Mouse (Mus musculus) embryonic facial prominence, embryonic 14.5 days (tissue): ENCODE results near the gene Lrrc74a. TPM values are rescaled to one million over a fixed set of nuclear protein-coding genes. Genes with fewer than 3 reads are reported as not detected.
A peak's percentile ranks its signal among the peaks of the same experiment; 100 is the strongest.

Experiments
- ATAC-seq: fragments of 200-750 bp; cut with Nextera tagmentation; 2 replicates; pipeline ENCODE4 v1.8.0; 2017; ENCODE audit warnings: low read depth, moderate number of reproducible peaks, moderate TSS enrichment
- DNase-seq: peaks from one replicate; pipeline ENCODE4 v3.0.0-alpha.2; 2015; ENCODE audit warnings: low spot score
- H3K27ac ChIP-seq: fragments of 300-500 bp; sonication (generic); replicated peaks from 2 replicates; pipeline ENCODE4 v1.5.1; 2014; ENCODE audit warnings: low read depth, mild to moderate bottlenecking, low read length, moderate library complexity
- H3K27me3 ChIP-seq: fragments of 300-500 bp; sonication (generic); replicated peaks from 2 replicates; pipeline ENCODE4 v1.6.1; 2014; ENCODE audit warnings: low read length; ENCODE audit not compliant: control insufficient read depth, insufficient read depth
- H3K36me3 ChIP-seq: fragments of 300-500 bp; sonication (generic); 2 replicates; pipeline ENCODE4 v1.6.1; 2014; ENCODE audit warnings: low read length, mixed read lengths; ENCODE audit not compliant: control insufficient read depth, insufficient read depth
- H3K4me1 ChIP-seq: fragments of 300-500 bp; sonication (generic); 2 replicates; pipeline ENCODE4 v1.6.1; 2014; ENCODE audit warnings: antibody characterized with exemption, low read length; ENCODE audit not compliant: control insufficient read depth, insufficient read depth
- H3K4me2 ChIP-seq: fragments of 300-500 bp; sonication (generic); 2 replicates; pipeline ENCODE4 v1.6.1; 2014; ENCODE audit warnings: low read depth, mild to moderate bottlenecking, low read length, moderate library complexity, mixed read lengths
- H3K4me3 ChIP-seq: fragments of 300-500 bp; sonication (generic); 2 replicates; pipeline ENCODE4 v1.5.1; 2014; ENCODE audit warnings: low read depth, mild to moderate bottlenecking, low read length
- H3K9ac ChIP-seq: fragments of 300-500 bp; sonication (generic); 2 replicates; pipeline ENCODE4 v1.6.1; 2014; ENCODE audit warnings: low read depth, mild to moderate bottlenecking, low read length, moderate library complexity, mixed read lengths
- H3K9me3 ChIP-seq: fragments of 300-500 bp; sonication (generic); 2 replicates; pipeline ENCODE4 v1.6.1; 2016; ENCODE audit warnings: low read length; ENCODE audit not compliant: control insufficient read depth
- WGBS: fragments of 180-500 bp; shearing (Covaris S2); extraction: QIAGEN DNeasy Blood & Tissue Kit; methylation state at CpG from one replicate; pipeline ENCODE4 v1.1.7; 2014; 5-methylcytosine and 5-hydroxymethylcytosine counted together
- polyA plus RNA-seq: library from polyadenylated mRNA; unstranded; fragments of >200 nt; fragmentation: Nextera tagmentation; extraction: Ambion mirVana; gene quantifications from 2 replicates; pipeline ENCODE4 v1.2.1, GENCODE M21; 2014

Lrrc74a gene
- polyA plus RNA-seq, 1 experiment from 2014 or later = not detected

GRCm38 (mm10) chr12:86795076-86795837, 61.1 kb downstream of the Lrrc74a start:
- Histone ChIP-seq H3K4me2 (no peak overlapping the region), H3K27me3 (no peaks in the 10 kb centered on the region), H3K9me3 (no peaks in the 10 kb centered on the region), H3K27ac (no peak overlapping the region), H3K36me3 (no peaks in the 10 kb centered on the region), H3K4me3 (no peak overlapping the region), H3K9ac (no peak overlapping the region), H3K4me1 (peaks cover 17% of the 10 kb centered on the region)
- WGBS = 55% methylated on average over 7 of the region's 7 CpGs
- peak; percentile 17; the same call in 1 of the 2 replicates for ATAC-seq
- DNase-seq = peak; percentile 42

GRCm38 (mm10) chr12:86795838-86796232, 61.7 kb downstream of the Lrrc74a start:
- H3K4me2 ChIP-seq = no peak overlapping the region
- no peak overlapping the region for H3K27ac ChIP-seq
- H3K36me3 ChIP-seq = no peaks in the 10 kb centered on the region
- no peak overlapping the region for H3K4me3 ChIP-seq
- H3K9ac ChIP-seq = no peak overlapping the region
- H3K27me3 ChIP-seq = no peaks in the 10 kb centered on the region
- WGBS = 2% methylated on average over 4 of the region's 4 CpGs
- peaks cover 18% of the 10 kb centered on the region for H3K4me1 ChIP-seq
- 0 out of 2 replicates have a peak, but pooled peaks have one; percentile 23 for ATAC-seq
- no peaks in the 10 kb centered on the region for H3K9me3 ChIP-seq
- peak; percentile 91 for DNase-seq

GRCm38 (mm10) chr12:86796351-86796750, 62.2 kb downstream of the Lrrc74a start:
- ATAC-seq (no peak), DNase-seq (no peak)
- Histone ChIP-seq H3K27me3 (no peaks in the 10 kb centered on the region), H3K4me1 (peaks cover 23% of the 10 kb centered on the region), H3K27ac (no peak overlapping the region), H3K9ac (no peak overlapping the region), H3K36me3 (no peaks in the 10 kb centered on the region), H3K4me3 (no peak overlapping the region), H3K9me3 (no peaks in the 10 kb centered on the region), H3K4me2 (no peak overlapping the region)
- WGBS = 73% methylated on average over 3 of the region's 3 CpGs

- no peak overlapping the region for H3K4me3 ChIP-seq
Observed at GRCm38 (mm10) chr12:86797771-86798170, 63.6 kb downstream of the Lrrc74a start.

GRCm38 (mm10) chr12:86798773-86799540, 64.8 kb downstream of the Lrrc74a start:
- peak overlapping the region; percentile 36 for H3K4me2 ChIP-seq
- DNase-seq = peak; percentile 81
- H3K9me3 ChIP-seq = no peaks in the 10 kb centered on the region
- 18% methylated on average over 14 of the region's 14 CpGs for WGBS
- no peaks in the 10 kb centered on the region for H3K36me3 ChIP-seq
- no peak overlapping the region for H3K4me3 ChIP-seq
- no peak overlapping the region for H3K9ac ChIP-seq
- no peaks in the 10 kb centered on the region for H3K27me3 ChIP-seq
- ATAC-seq = no peak
- H3K4me1 ChIP-seq = peaks cover 49% of the 10 kb centered on the region
- H3K27ac ChIP-seq = peak overlapping the region; percentile 98

More at GRCm38 (mm10) chr12:86797771-86798170, 63.6 kb downstream of the Lrrc74a start:
- Histone ChIP-seq H3K27me3 (no peaks in the 10 kb centered on the region), H3K4me2 (no peak overlapping the region), H3K4me1 (peaks cover 37% of the 10 kb centered on the region), H3K9ac (no peak overlapping the region), H3K27ac (no peak overlapping the region), H3K9me3 (no peaks in the 10 kb centered on the region), H3K36me3 (no peaks in the 10 kb centered on the region)
- no peak for DNase-seq
- no peak for ATAC-seq
- whole genome bisulfite sequencing = 86% methylated on average over 4 of the region's 4 CpGs

GRCm38 (mm10) chr12:86799786-86800185, 65.6 kb downstream of the Lrrc74a start:
- WGBS = 68% methylated on average over 7 of the region's 7 CpGs
- H3K4me2 ChIP-seq = 0 out of 2 replicates have a peak overlapping the region, but pooled peaks have one; percentile 50
- no peak overlapping the region for H3K4me3 ChIP-seq
- H3K9ac ChIP-seq = no peak overlapping the region
- no peaks in the 10 kb centered on the region for H3K27me3 ChIP-seq
- ATAC-seq (no peak), DNase-seq (no peak)
- no peaks in the 10 kb centered on the region for H3K36me3 ChIP-seq
- H3K4me1 ChIP-seq = peaks cover 58% of the 10 kb centered on the region
- H3K27ac ChIP-seq = peak overlapping the region; percentile 98
- no peaks in the 10 kb centered on the region for H3K9me3 ChIP-seq

- H3K4me2 ChIP-seq = peak overlapping the region; percentile 50
- no peaks in the 10 kb centered on the region for H3K9me3 ChIP-seq
- peaks cover 58% of the 10 kb centered on the region for H3K4me1 ChIP-seq
- H3K9ac ChIP-seq = peak overlapping the region; percentile 20; the same call in 1 of the 2 replicates
- no peak overlapping the region for H3K4me3 ChIP-seq
- no peak for ATAC-seq
- no peak for DNase-seq
- no peaks in the 10 kb centered on the region for H3K27me3 ChIP-seq
- H3K36me3 ChIP-seq = no peaks in the 10 kb centered on the region
- 22% methylated on average over 4 of the region's 4 CpGs for WGBS
- H3K27ac ChIP-seq = peak overlapping the region; percentile 98
Observed at GRCm38 (mm10) chr12:86800336-86800735, 66.2 kb downstream of the Lrrc74a start.

- Histone ChIP-seq H3K27me3 (no peaks in the 10 kb centered on the region), H3K36me3 (no peaks in the 10 kb centered on the region), H3K4me2 (peak overlapping the region; percentile 50), H3K4me3 (peak overlapping the region; percentile 11; the same call in 1 of the 2 replicates), H3K9me3 (no peaks in the 10 kb centered on the region), H3K9ac (peak overlapping the region; percentile 59), H3K4me1 (peaks cover 62% of the 10 kb centered on the region), H3K27ac (peak overlapping the region; percentile 98)
- WGBS = 1% methylated on average over 7 of the region's 7 CpGs
- DNase-seq = peak; percentile 95
- ATAC-seq = peak; percentile 48
Observed at GRCm38 (mm10) chr12:86800765-86801147, 66.6 kb downstream of the Lrrc74a start.
